Mouse (Mus musculus) adrenal gland, postnatal 14 days (tissue): ENCODE results near the gene Gm17374. TPM values are rescaled to one million over a fixed set of nuclear protein-coding genes. Genes with fewer than 3 reads are reported as not detected.
"Not testable (repeated sequence)": the region's sequence is repeated elsewhere in the genome, so short reads cannot be mapped to it uniquely, and the experiment has no call there.

ENCODE experiments used
- DNase-seq: peaks from one replicate; pipeline ENCODE4 v3.0.0; 2021; ENCODE audit warnings: mixed read lengths
- long read RNA-seq, 2 experiments: library from polyadenylated mRNA; stranded (forward); transcript quantifications; one replicate each; pipeline ENCODE4 v2.0.0; 2021
- total RNA-seq: library from RNA; stranded (reverse); gene quantifications from 2 replicates; pipeline ENCODE4 v1.2.3, GENCODE M21; 2021

Gm17374 gene
- not detected in 2 replicates for total RNA-seq
- long read RNA-seq, experiment 1, partial matches to known transcripts, result 0 of 1 reads
- long read RNA-seq, experiment 1, other reads (novel, unspliced or antisense), result 1 of 1 reads
- long read RNA-seq, experiment 2, partial matches to known transcripts, result 0 of 1 reads
- long read RNA-seq, experiment 2, other reads (novel, unspliced or antisense), result 1 of 1 reads

GRCm38 (mm10) chr2:140151743-140152142, at the start of gene Gm17374:
Gene Gm17374, plus strand, starts transcription at chr2:140152043.
- not testable (repeated sequence) for DNase-seq

GRCm38 (mm10) chr2:140104951-140105350, 46.9 kb upstream of the Gm17374 start:
- DNase-seq, result no peak

GRCm38 (mm10) chr2:140107641-140108040, 44.2 kb upstream of the Gm17374 start:
- no peak for DNase-seq

GRCm38 (mm10) chr2:140108945-140109344, 42.9 kb upstream of the Gm17374 start:
- no peak for DNase-seq

GRCm38 (mm10) chr2:140113851-140114250, 38.0 kb upstream of the Gm17374 start:
- no peak for DNase-seq

- no peak for DNase-seq
These were observed 26.3 kb upstream of the Gm17374 start for GRCm38 (mm10) chr2:140125516-140125915.

- no peak for DNase-seq
These were observed 7.4 kb downstream of the Gm17374 start for GRCm38 (mm10) chr2:140159186-140159730.

- no peak for DNase-seq
These were observed 11.6 kb downstream of the Gm17374 start for GRCm38 (mm10) chr2:140163351-140163854.

- DNase-seq, result no peak
These were observed 17.2 kb downstream of the Gm17374 start for GRCm38 (mm10) chr2:140169057-140169456.

GRCm38 (mm10) chr2:140170127-140170802, 18.4 kb downstream of the Gm17374 start, which contains the start of the genes Esf1 and Ndufaf5:
Gene Esf1, minus strand, starts transcription at chr2:140170564.
Gene Ndufaf5, plus strand, starts transcription at chr2:140170649.
- peak; percentile 97 for DNase-seq

- peak; percentile 59 for DNase-seq
These were observed 19.1 kb downstream of the Gm17374 start for GRCm38 (mm10) chr2:140170803-140171553.

GRCm38 (mm10) chr2:140185685-140186210, 33.9 kb downstream of the Gm17374 start:
- not testable (repeated sequence) for DNase-seq

GRCm38 (mm10) chr2:140200713-140201112, 48.9 kb downstream of the Gm17374 start:
- DNase-seq, result no peak

- no peak for DNase-seq
These were observed 50.7 kb downstream of the Gm17374 start for GRCm38 (mm10) chr2:140202573-140202972.

Other genes starting within 250 kb of the Gm17374 start
- gene Tasp1, start 85.2 kb upstream of the Gm17374 start, total RNA-seq, result 9.5 and 10.7 TPM in 2 replicates
- gene Esf1, start 18.5 kb downstream of the Gm17374 start, total RNA-seq, result 23.0 and 27.1 TPM in 2 replicates
- 19.6 and 23.1 TPM in 2 replicates for gene Ndufaf5, start 18.6 kb downstream of the Gm17374 start, total RNA-seq
- gene Sel1l2, start 237.7 kb downstream of the Gm17374 start, total RNA-seq, result not detected in 2 replicates
- 7.5 and 7.8 TPM in 2 replicates for gene Macrod2, start 243.3 kb downstream of the Gm17374 start, total RNA-seq